Comparison of ENCODE assay signal across 8 mouse cellular contexts in the genomic region with DNA sequence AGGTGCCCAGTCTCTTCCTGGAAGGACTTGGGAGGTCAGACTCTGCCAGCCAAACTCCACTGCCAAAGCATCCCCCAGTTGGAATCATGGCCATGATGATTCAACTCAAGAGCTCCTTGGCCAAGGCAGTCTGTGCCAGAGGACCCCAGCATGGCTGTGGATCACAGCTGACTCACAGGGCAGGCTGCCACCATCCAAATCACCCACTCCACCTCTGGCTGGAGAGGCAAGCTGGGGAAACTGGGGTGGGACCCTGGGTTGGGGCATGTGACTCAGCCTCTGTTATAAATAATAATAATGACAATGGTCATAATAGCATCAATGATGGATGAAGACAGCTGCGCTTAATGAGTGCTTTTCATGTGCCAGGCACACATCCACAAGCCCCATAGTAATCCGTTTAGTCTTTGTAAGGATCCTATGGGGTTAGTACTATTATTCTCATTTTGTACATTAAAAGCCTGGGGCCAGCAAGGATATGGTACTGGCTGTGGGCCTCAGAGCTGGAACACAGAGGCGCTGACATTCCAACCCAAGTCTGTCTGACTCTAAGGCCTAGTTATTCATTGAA.
DNase-seq lines count a peak whose midpoint lies in the region.

No protein-coding gene starts in this region.

- peak; percentile 75 to 76 for DNase-seq in cerebellum, postnatal 14 days
- DNase-seq in cerebellum, adult 8-10 months = no peak
- peak; percentile 32 to 54 for DNase-seq in layer of hippocampus, postnatal 10 days (ENCODE audit: low spot score in 2 of 2)
- no peak for DNase-seq in layer of hippocampus, adult 9-10 months (ENCODE audit: low spot score)
- DNase-seq in Muller cell, postnatal 12 days (ENCODE audit: inconsistent ontology term) = peak; percentile 96
- DNase-seq in heart, adult 9 months (ENCODE audit: low spot score in 2 of 2) = peak; percentile 60 to 67
- no peak for DNase-seq in spleen, postnatal 10 days (ENCODE audit: low spot score in 2 of 2)
- no peak for DNase-seq in kidney, adult 8-10 months

Comparison
In these comparisons a context has a peak if more than half of its experiments do, and no peak if none do; other contexts are left out.
1. DNase-seq: peak in cerebellum, postnatal 14 days (2 of 2), layer of hippocampus, postnatal 10 days (2 of 2), Muller cell, postnatal 12 days (single experiment) and heart, adult 9 months (2 of 2); none in cerebellum, adult 8-10 months (single experiment), layer of hippocampus, adult 9-10 months (single experiment), spleen, postnatal 10 days (0 of 2) and kidney, adult 8-10 months (0 of 2).